Mouse (Mus musculus): ENCODE data around the gene Exoc3l4. TPM values are rescaled to one million over a fixed set of nuclear protein-coding genes. Genes with fewer than 3 reads are reported as not detected.

Exoc3l4 gene
- total and polyA plus RNA-seq, 3 experiments, result 0.27 TPM; not detected in 2

- no peaks in the 10 kb centered on the region; the same call in 1 of the 2 replicates for H3K4me1 ChIP-seq (ENCODE audit: insufficient read depth, low read depth, low read length)
- peaks cover 56% of the 10 kb centered on the region for H3K27me3 ChIP-seq (ENCODE audit: insufficient read depth, low read length)
- no peak for ATAC-seq (ENCODE audit: extremely low read depth, insufficient number of reproducible peaks, low FRiP score, poor library complexity, severe bottlenecking)
- H3K9me3 ChIP-seq (replicated peaks), result 0 out of 2 replicates have a peak, but pooled peaks cover 3% of the 10 kb centered on the region
- DNase-seq (ENCODE audit: low spot score), result no peak
- no peaks in the 10 kb centered on the region for H3K36me3 ChIP-seq (replicated peaks)
- TF ChIP-seq POLR2AphosphoS5 (IDR thresholded peaks at IDR 0.05; ENCODE audit: insufficient replicate concordance, low read depth, low read length) (peak; percentile 78; the same call in 1 of the 2 replicates), TAL1 (conservative IDR thresholded peaks at IDR 0.05; ENCODE audit: low read depth, low read length) (no peak)
- H3K4me3 ChIP-seq (ENCODE audit: low read depth, low read length), result peak overlapping the region; percentile 2; the same call in 1 of the 2 replicates
Observed at GRCm38 (mm10) chr12:111474384-111474783, 57.6 kb downstream of the Exoc3l4 start.

DNA sequence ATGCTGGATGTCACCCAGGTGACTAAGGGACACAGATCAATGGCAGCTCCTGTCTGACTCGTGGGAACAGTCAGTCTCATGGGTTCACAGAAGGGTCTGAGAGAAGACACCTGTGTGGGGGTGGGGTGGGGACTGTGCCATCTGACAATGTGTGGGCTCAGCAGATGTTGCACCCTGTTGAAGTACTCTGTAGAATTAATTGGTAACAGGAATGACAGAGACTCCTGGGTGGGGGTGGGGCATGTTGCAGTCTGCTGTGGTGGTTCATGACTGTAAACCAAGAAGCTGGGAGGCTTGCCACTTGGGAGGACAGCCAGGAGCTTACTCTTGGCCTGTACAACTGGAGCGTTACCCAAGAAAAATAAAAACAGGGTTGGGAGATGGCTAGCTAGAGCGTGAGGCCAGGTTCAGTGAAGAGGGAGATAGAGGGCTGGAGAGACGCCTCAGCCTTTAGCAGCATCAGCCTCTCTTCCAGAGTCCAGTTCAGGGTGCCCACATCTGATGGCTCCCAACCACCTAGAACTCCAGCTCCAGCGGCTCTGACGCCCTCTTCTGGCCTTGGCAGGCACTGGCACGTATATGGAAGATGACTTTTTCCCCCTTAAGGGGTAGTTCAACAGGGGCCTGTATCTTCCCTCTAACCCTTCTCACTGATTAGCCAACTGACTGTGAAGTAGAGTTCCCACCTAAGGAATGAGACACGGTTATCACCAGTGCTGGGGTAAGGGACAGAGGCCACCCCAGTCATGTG, 58.3 kb downstream of the Exoc3l4 start:
- peaks cover 60% of the 10 kb centered on the region for H3K27me3 ChIP-seq (ENCODE audit: insufficient read depth, low read length)

GRCm38 (mm10) chr12:111478924-111479323, 62.1 kb downstream of the Exoc3l4 start:
- no peaks in the 10 kb centered on the region; the same call in 1 of the 2 replicates for H3K4me1 ChIP-seq (ENCODE audit: insufficient read depth, low read depth, low read length)
- no peaks in the 10 kb centered on the region for H3K36me3 ChIP-seq (replicated peaks)
- peaks cover 59% of the 10 kb centered on the region for H3K27me3 ChIP-seq (ENCODE audit: insufficient read depth, low read length)
- no peak for DNase-seq (ENCODE audit: low spot score)
- no peak for ATAC-seq (ENCODE audit: extremely low read depth, insufficient number of reproducible peaks, low FRiP score, poor library complexity, severe bottlenecking)
- TF ChIP-seq TAL1 (conservative IDR thresholded peaks at IDR 0.05; ENCODE audit: low read depth, low read length), result no peak
- H3K4me3 ChIP-seq (ENCODE audit: low read depth, low read length), result no peak overlapping the region
- 0 out of 2 replicates have a peak, but pooled peaks cover 3% of the 10 kb centered on the region for H3K9me3 ChIP-seq (replicated peaks)

More for the DNA sequence above, 58.3 kb downstream of the Exoc3l4 start:
- TF ChIP-seq TAL1 (conservative IDR thresholded peaks at IDR 0.05; ENCODE audit: low read depth, low read length), result no peak
- 0 out of 2 replicates have a peak, but pooled peaks have one; percentile 14 for TF ChIP-seq CTCF (IDR thresholded peaks at IDR 0.05; ENCODE audit: low read depth, low read length)
- no peaks in the 10 kb centered on the region for H3K36me3 ChIP-seq (replicated peaks)
- H3K4me3 ChIP-seq (ENCODE audit: low read depth, low read length), result no peak overlapping the region
- ATAC-seq (ENCODE audit: extremely low read depth, insufficient number of reproducible peaks, low FRiP score, poor library complexity, severe bottlenecking) (no peak), DNase-seq (ENCODE audit: low spot score) (no peak)
- 0 out of 2 replicates have a peak, but pooled peaks cover 3% of the 10 kb centered on the region for H3K9me3 ChIP-seq (replicated peaks)
- H3K4me1 ChIP-seq (ENCODE audit: insufficient read depth, low read depth, low read length), result no peaks in the 10 kb centered on the region; the same call in 1 of the 2 replicates

- H3K27me3 ChIP-seq (ENCODE audit: insufficient read depth, low read length), result peaks cover 53% of the 10 kb centered on the region
- DNase-seq (ENCODE audit: low spot score) (no peak), ATAC-seq (ENCODE audit: extremely low read depth, insufficient number of reproducible peaks, low FRiP score, poor library complexity, severe bottlenecking) (no peak)
- no peak for TF ChIP-seq TAL1 (conservative IDR thresholded peaks at IDR 0.05; ENCODE audit: low read depth, low read length)
- no peak for TF ChIP-seq GATA2 (IDR thresholded peaks at IDR 0.05; ENCODE audit: borderline replicate concordance, low read depth, low read length)
- TF ChIP-seq CTCF (IDR thresholded peaks at IDR 0.05; ENCODE audit: low read depth, low read length), result peak; percentile 60
- TF ChIP-seq GATA1 (IDR thresholded peaks at IDR 0.05; ENCODE audit: borderline replicate concordance, low read length), result no peak
- H3K36me3 ChIP-seq (replicated peaks), result no peaks in the 10 kb centered on the region
- no peaks in the 10 kb centered on the region for H3K4me1 ChIP-seq (ENCODE audit: insufficient read depth, low read depth, low read length)
- H3K9me3 ChIP-seq (replicated peaks), result peaks cover 3% of the 10 kb centered on the region; the same call in 1 of the 2 replicates
- H3K4me3 ChIP-seq (ENCODE audit: low read depth, low read length), result no peak overlapping the region
Observed at GRCm38 (mm10) chr12:111479917-111480316, 63.1 kb downstream of the Exoc3l4 start.

Other genes with a start within 250 kb of the Exoc3l4 start
- gene 4930595D18Rik, start 232.5 kb upstream of the Exoc3l4 start, total RNA-seq (2014; fragmentation: Nextera tagmentation), result not detected in 2 replicates
- 0.16 TPM in 1 of 2 replicates, not detected in the other for gene 4930595D18Rik, start 232.5 kb upstream of the Exoc3l4 start, total RNA-seq (2017)
- gene 4930595D18Rik, start 232.5 kb upstream of the Exoc3l4 start, polyA plus RNA-seq (2012), result not detected in 2 replicates
- gene Amn, start 145.9 kb upstream of the Exoc3l4 start, total RNA-seq (2014; fragmentation: Nextera tagmentation), result not detected in 2 replicates
- not detected in 2 replicates for gene Amn, start 145.9 kb upstream of the Exoc3l4 start, total RNA-seq (2017)
- gene Amn, start 145.9 kb upstream of the Exoc3l4 start, polyA plus RNA-seq (2012), result 0.16 and 0.17 TPM in 2 replicates
- not detected in 2 replicates for gene Cdc42bpb, start 39.3 kb upstream of the Exoc3l4 start, total RNA-seq (2014; fragmentation: Nextera tagmentation)
- gene Cdc42bpb, start 39.3 kb upstream of the Exoc3l4 start, total RNA-seq (2017), result not detected in 2 replicates
- not detected in 2 replicates for gene Cdc42bpb, start 39.3 kb upstream of the Exoc3l4 start, polyA plus RNA-seq (2012)
- gene Lbhd2, start 10.2 kb upstream of the Exoc3l4 start, total RNA-seq (2014; fragmentation: Nextera tagmentation), result not detected in 2 replicates
- not detected in 2 replicates for gene Lbhd2, start 10.2 kb upstream of the Exoc3l4 start, total RNA-seq (2017)
- not detected in 2 replicates for gene Lbhd2, start 10.2 kb upstream of the Exoc3l4 start, polyA plus RNA-seq (2012)
- gene Tnfaip2, start 25.5 kb downstream of the Exoc3l4 start, total RNA-seq (2014; fragmentation: Nextera tagmentation), result 82.1 and 94.7 TPM in 2 replicates
- 83.6 and 101 TPM in 2 replicates for gene Tnfaip2, start 25.5 kb downstream of the Exoc3l4 start, total RNA-seq (2017)
- 66.3 and 123 TPM in 2 replicates for gene Tnfaip2, start 25.5 kb downstream of the Exoc3l4 start, polyA plus RNA-seq (2012)
- not detected in 2 replicates for gene Gm266, start 68.8 kb downstream of the Exoc3l4 start, total RNA-seq (2014; fragmentation: Nextera tagmentation)
- 0.11 TPM in 1 of 2 replicates, not detected in the other for gene Gm266, start 68.8 kb downstream of the Exoc3l4 start, total RNA-seq (2017)
- not detected in 2 replicates for gene Gm266, start 68.8 kb downstream of the Exoc3l4 start, polyA plus RNA-seq (2012)
- gene Eif5, start 121.0 kb downstream of the Exoc3l4 start, total RNA-seq (2014; fragmentation: Nextera tagmentation), result 512 and 637 TPM in 2 replicates
- 260 and 285 TPM in 2 replicates for gene Eif5, start 121.0 kb downstream of the Exoc3l4 start, total RNA-seq (2017)
- 107 and 121 TPM in 2 replicates for gene Eif5, start 121.0 kb downstream of the Exoc3l4 start, polyA plus RNA-seq (2012)
- 223 and 248 TPM in 2 replicates for gene Mark3, start 157.5 kb downstream of the Exoc3l4 start, total RNA-seq (2014; fragmentation: Nextera tagmentation)
- gene Mark3, start 157.5 kb downstream of the Exoc3l4 start, total RNA-seq (2017), result 142 and 145 TPM in 2 replicates
- gene Mark3, start 157.5 kb downstream of the Exoc3l4 start, polyA plus RNA-seq (2012), result 21.3 and 23.3 TPM in 2 replicates